Mouse (Mus musculus) intestine, postnatal 0 days (tissue): Measurements from ENCODE around the gene Dok7. TPM values are rescaled to one million over a fixed set of nuclear protein-coding genes. Genes with fewer than 3 reads are reported as not detected.

Experiments used
- ATAC-seq: fragments of 200-750 bp; cut with Nextera tagmentation; 2 replicates; pipeline ENCODE4 v1.8.0; 2017; ENCODE audit warnings: mild to moderate bottlenecking, moderate TSS enrichment, moderate library complexity
- H3K27ac ChIP-seq: fragments of 300-500 bp; sonication (generic); 2 replicates; pipeline ENCODE4 v1.5.1; 2014; ENCODE audit warnings: mild to moderate bottlenecking, low read depth, low read length, moderate library complexity
- H3K27me3 ChIP-seq: fragments of 300-500 bp; sonication (generic); replicated peaks from 2 replicates; pipeline ENCODE4 v1.6.1; 2014; ENCODE audit warnings: low read length, mixed read lengths; ENCODE audit not compliant: control insufficient read depth, insufficient read depth
- H3K36me3 ChIP-seq: fragments of 300-500 bp; sonication (generic); 2 replicates; pipeline ENCODE4 v1.6.1; 2014; ENCODE audit warnings: mild to moderate bottlenecking, moderate library complexity; ENCODE audit not compliant: control insufficient read depth, insufficient read depth
- H3K4me1 ChIP-seq: fragments of 300-500 bp; sonication (generic); replicated peaks from 2 replicates; pipeline ENCODE4 v1.6.1; 2014; ENCODE audit warnings: antibody characterized with exemption, low read length, mixed read lengths; ENCODE audit not compliant: control insufficient read depth, insufficient read depth
- H3K4me2 ChIP-seq: fragments of 300-500 bp; sonication (generic); replicated peaks from 2 replicates; pipeline ENCODE4 v1.6.1; 2014; ENCODE audit warnings: low read depth, mild to moderate bottlenecking, moderate library complexity
- H3K4me3 ChIP-seq: fragments of 300-500 bp; sonication (generic); 2 replicates; pipeline ENCODE4 v1.5.1; 2014; ENCODE audit warnings: low read depth, low read length
- H3K9ac ChIP-seq: fragments of 300-500 bp; sonication (generic); 2 replicates; pipeline ENCODE4 v1.6.1; 2014; ENCODE audit warnings: mild to moderate bottlenecking, low read depth, low read length
- H3K9me3 ChIP-seq: fragments of 300-500 bp; sonication (generic); 2 replicates; pipeline ENCODE4 v1.6.1; 2016; ENCODE audit warnings: mixed run types; ENCODE audit not compliant: control insufficient read depth
- CTCF ChIP-seq: sonication (generic); IDR thresholded peaks from 2 replicates; pipeline ENCODE4 v1.5.1; 2016; ENCODE audit warnings: low read depth, mild to moderate bottlenecking, control low read depth, antibody characterized with exemption, moderate library complexity
- WGBS: fragments of 180-500 bp; shearing (Covaris S2); extraction: QIAGEN DNeasy Blood & Tissue Kit; methylation state at CpG from one replicate; pipeline ENCODE4 v1.1.7; 2014; 5-methylcytosine and 5-hydroxymethylcytosine counted together
- polyA plus RNA-seq: library from polyadenylated mRNA; unstranded; fragments of >200 nt; fragmentation: Nextera tagmentation; extraction: Ambion mirVana; gene quantifications from 2 replicates; pipeline ENCODE4 v1.2.1, GENCODE M21; 2015

Gene Dok7
- polyA plus RNA-seq, 1 experiment from 2014 or later, result 0.33 TPM

GRCm38 (mm10) chr5:35070314-35070713 lies 13.7 kb downstream of the Dok7 start:
- Histone ChIP-seq H3K36me3 (no peaks in the 10 kb centered on the region), H3K27ac (no peak overlapping the region), H3K9me3 (no peaks in the 10 kb centered on the region), H3K27me3 (no peaks in the 10 kb centered on the region), H3K4me2 (no peak overlapping the region), H3K4me3 (no peak overlapping the region), H3K4me1 (no peaks in the 10 kb centered on the region), H3K9ac (no peak overlapping the region)
- no peak for TF ChIP-seq CTCF
- ATAC-seq, result no peak
- 86% methylated on average over 8 of the region's 8 CpGs for WGBS

GRCm38 (mm10) chr5:35070953-35071352 lies 14.4 kb downstream of the Dok7 start:
- H3K27me3 ChIP-seq, result no peaks in the 10 kb centered on the region
- WGBS, result 58% methylated on average over 7 of the region's 7 CpGs
- H3K4me3 ChIP-seq, result no peak overlapping the region
- no peaks in the 10 kb centered on the region for H3K9me3 ChIP-seq
- TF ChIP-seq CTCF, result no peak
- H3K4me2 ChIP-seq, result no peak overlapping the region
- no peaks in the 10 kb centered on the region for H3K4me1 ChIP-seq
- H3K9ac ChIP-seq, result no peak overlapping the region
- no peak overlapping the region for H3K27ac ChIP-seq
- H3K36me3 ChIP-seq, result no peaks in the 10 kb centered on the region
- ATAC-seq, result no peak

GRCm38 (mm10) chr5:35071855-35072254 lies 15.3 kb downstream of the Dok7 start:
- H3K4me2 ChIP-seq, result no peak overlapping the region
- H3K4me3 ChIP-seq, result no peak overlapping the region
- no peaks in the 10 kb centered on the region for H3K4me1 ChIP-seq
- H3K36me3 ChIP-seq, result no peaks in the 10 kb centered on the region
- no peak overlapping the region for H3K27ac ChIP-seq
- WGBS, result 84% methylated on average over 6 of the region's 6 CpGs
- no peaks in the 10 kb centered on the region for H3K9me3 ChIP-seq
- H3K27me3 ChIP-seq, result no peaks in the 10 kb centered on the region
- ATAC-seq, result no peak
- TF ChIP-seq CTCF, result no peak
- H3K9ac ChIP-seq, result no peak overlapping the region

GRCm38 (mm10) chr5:35073235-35073634 lies 16.7 kb downstream of the Dok7 start:
- no peaks in the 10 kb centered on the region for H3K36me3 ChIP-seq
- ATAC-seq, result no peak
- 69% methylated on average over 11 of the region's 11 CpGs for WGBS

GRCm38 (mm10) chr5:35073992-35074391 lies 17.4 kb downstream of the Dok7 start:
- Histone ChIP-seq H3K27me3 (no peaks in the 10 kb centered on the region), H3K9me3 (no peaks in the 10 kb centered on the region), H3K4me2 (no peak overlapping the region), H3K36me3 (no peaks in the 10 kb centered on the region), H3K4me1 (no peaks in the 10 kb centered on the region), H3K9ac (no peak overlapping the region), H3K27ac (no peak overlapping the region), H3K4me3 (no peak overlapping the region)
- no peak for ATAC-seq
- 70% methylated on average over 9 of the region's 9 CpGs for WGBS
- no peak for TF ChIP-seq CTCF

More at GRCm38 (mm10) chr5:35073235-35073634, 16.7 kb downstream of the Dok7 start:
- Histone ChIP-seq H3K27ac (no peak overlapping the region), H3K9ac (no peak overlapping the region), H3K4me3 (no peak overlapping the region), H3K27me3 (no peaks in the 10 kb centered on the region), H3K4me1 (no peaks in the 10 kb centered on the region), H3K9me3 (no peaks in the 10 kb centered on the region), H3K4me2 (no peak overlapping the region)
- no peak for TF ChIP-seq CTCF

GRCm38 (mm10) chr5:35076369-35076768 lies 19.8 kb downstream of the Dok7 start:
- H3K4me3 ChIP-seq, result no peak overlapping the region
- ATAC-seq, result no peak
- H3K4me2 ChIP-seq, result no peak overlapping the region
- no peak overlapping the region for H3K9ac ChIP-seq
- H3K9me3 ChIP-seq, result no peaks in the 10 kb centered on the region
- no peaks in the 10 kb centered on the region for H3K36me3 ChIP-seq
- no peak for TF ChIP-seq CTCF
- H3K4me1 ChIP-seq, result no peaks in the 10 kb centered on the region
- WGBS, result 76% methylated on average over 1 of the region's 1 CpGs
- H3K27me3 ChIP-seq, result no peaks in the 10 kb centered on the region
- H3K27ac ChIP-seq, result no peak overlapping the region

GRCm38 (mm10) chr5:35079101-35079500 lies 22.5 kb downstream of the Dok7 start:
- Histone ChIP-seq H3K4me1 (no peaks in the 10 kb centered on the region), H3K27ac (no peak overlapping the region), H3K36me3 (no peaks in the 10 kb centered on the region), H3K4me2 (no peak overlapping the region), H3K27me3 (no peaks in the 10 kb centered on the region), H3K4me3 (no peak overlapping the region), H3K9me3 (no peaks in the 10 kb centered on the region), H3K9ac (no peak overlapping the region)
- ATAC-seq, result no peak
- TF ChIP-seq CTCF, result no peak
- WGBS, result 46% methylated on average over 18 of the region's 18 CpGs
